Mouse (Mus musculus): ENCODE measurements around the gene Hhipl1. TPM values are rescaled to one million over a fixed set of nuclear protein-coding genes. Genes with fewer than 3 reads are reported as not detected.

Hhipl1 gene
- polyA plus RNA-seq, 1 experiment, result 0.54 TPM

- Histone ChIP-seq H3K27me3 (ENCODE audit: control insufficient read depth, insufficient read depth, low read length) (no peaks in the 10 kb centered on the region; the same call in 1 of the 2 replicates), H3K4me1 (replicated peaks; ENCODE audit: control insufficient read depth, insufficient read depth, low read length) (no peaks in the 10 kb centered on the region), H3K27ac (ENCODE audit: control insufficient read depth, insufficient read depth, low read length) (no peak overlapping the region), H3K36me3 (ENCODE audit: control insufficient read depth, insufficient read depth, low read length) (no peaks in the 10 kb centered on the region), H3K4me3 (ENCODE audit: control insufficient read depth, insufficient read depth, low read length) (no peak overlapping the region)
- TF ChIP-seq CTCF (IDR thresholded peaks at IDR 0.05; ENCODE audit: borderline replicate concordance, control insufficient read depth, extremely low read depth, insufficient read depth, low read length, poor library complexity) (no peak), POLR2A (IDR thresholded peaks at IDR 0.05; ENCODE audit: control insufficient read depth, extremely low read depth, insufficient read depth, low read length, poor library complexity) (no peak)
- no peak for DNase-seq
- 82% methylated on average over 5 of the region's 5 CpGs for WGBS
Measured at GRCm38 (mm10) chr12:108349026-108349425, 43.0 kb downstream of the Hhipl1 start.

- 87% methylated on average over 10 of the region's 10 CpGs for WGBS
- Histone ChIP-seq H3K36me3 (ENCODE audit: control insufficient read depth, insufficient read depth, low read length) (no peaks in the 10 kb centered on the region), H3K27me3 (ENCODE audit: control insufficient read depth, insufficient read depth, low read length) (no peaks in the 10 kb centered on the region; the same call in 1 of the 2 replicates), H3K4me1 (replicated peaks; ENCODE audit: control insufficient read depth, insufficient read depth, low read length) (no peaks in the 10 kb centered on the region), H3K4me3 (ENCODE audit: control insufficient read depth, insufficient read depth, low read length) (no peak overlapping the region), H3K27ac (ENCODE audit: control insufficient read depth, insufficient read depth, low read length) (no peak overlapping the region)
- no peak for DNase-seq
- TF ChIP-seq POLR2A (IDR thresholded peaks at IDR 0.05; ENCODE audit: control insufficient read depth, extremely low read depth, insufficient read depth, low read length, poor library complexity) (no peak), CTCF (IDR thresholded peaks at IDR 0.05; ENCODE audit: borderline replicate concordance, control insufficient read depth, extremely low read depth, insufficient read depth, low read length, poor library complexity) (no peak)
Measured at GRCm38 (mm10) chr12:108350931-108351330, 44.9 kb downstream of the Hhipl1 start.

- Histone ChIP-seq H3K27me3 (ENCODE audit: control insufficient read depth, insufficient read depth, low read length) (no peaks in the 10 kb centered on the region; the same call in 1 of the 2 replicates), H3K27ac (ENCODE audit: control insufficient read depth, insufficient read depth, low read length) (no peak overlapping the region), H3K4me1 (replicated peaks; ENCODE audit: control insufficient read depth, insufficient read depth, low read length) (no peaks in the 10 kb centered on the region), H3K36me3 (ENCODE audit: control insufficient read depth, insufficient read depth, low read length) (no peaks in the 10 kb centered on the region), H3K4me3 (ENCODE audit: control insufficient read depth, insufficient read depth, low read length) (no peak overlapping the region)
- 14% methylated on average over 35 of the region's 35 CpGs for WGBS
- no peak for DNase-seq
- TF ChIP-seq POLR2A (IDR thresholded peaks at IDR 0.05; ENCODE audit: control insufficient read depth, extremely low read depth, insufficient read depth, low read length, poor library complexity), result no peak
Measured at GRCm38 (mm10) chr12:108352371-108353136, 46.5 kb downstream of the Hhipl1 start.

- no peaks in the 10 kb centered on the region; the same call in 1 of the 2 replicates for H3K27me3 ChIP-seq (ENCODE audit: control insufficient read depth, insufficient read depth, low read length)
- no peaks in the 10 kb centered on the region for H3K36me3 ChIP-seq (ENCODE audit: control insufficient read depth, insufficient read depth, low read length)
- WGBS, result 68% methylated on average over 2 of the region's 2 CpGs
- TF ChIP-seq POLR2A (IDR thresholded peaks at IDR 0.05; ENCODE audit: control insufficient read depth, extremely low read depth, insufficient read depth, low read length, poor library complexity) (no peak), CTCF (IDR thresholded peaks at IDR 0.05; ENCODE audit: borderline replicate concordance, control insufficient read depth, extremely low read depth, insufficient read depth, low read length, poor library complexity) (no peak)
- H3K27ac ChIP-seq (ENCODE audit: control insufficient read depth, insufficient read depth, low read length), result no peak overlapping the region
- DNase-seq, result no peak
- H3K4me1 ChIP-seq (replicated peaks; ENCODE audit: control insufficient read depth, insufficient read depth, low read length), result no peaks in the 10 kb centered on the region
- no peak overlapping the region for H3K4me3 ChIP-seq (ENCODE audit: control insufficient read depth, insufficient read depth, low read length)
Measured at GRCm38 (mm10) chr12:108354284-108354683, 48.2 kb downstream of the Hhipl1 start.

- Histone ChIP-seq H3K4me1 (replicated peaks; ENCODE audit: control insufficient read depth, insufficient read depth, low read length) (no peaks in the 10 kb centered on the region), H3K27ac (ENCODE audit: control insufficient read depth, insufficient read depth, low read length) (no peak overlapping the region), H3K36me3 (ENCODE audit: control insufficient read depth, insufficient read depth, low read length) (no peaks in the 10 kb centered on the region), H3K4me3 (ENCODE audit: control insufficient read depth, insufficient read depth, low read length) (no peak overlapping the region), H3K27me3 (ENCODE audit: control insufficient read depth, insufficient read depth, low read length) (no peaks in the 10 kb centered on the region; the same call in 1 of the 2 replicates)
- DNase-seq, result no peak
- whole genome bisulfite sequencing, result 56% methylated on average over 1 of the region's 1 CpGs
- no peak for TF ChIP-seq POLR2A (IDR thresholded peaks at IDR 0.05; ENCODE audit: control insufficient read depth, extremely low read depth, insufficient read depth, low read length, poor library complexity)
- no peak for TF ChIP-seq CTCF (IDR thresholded peaks at IDR 0.05; ENCODE audit: borderline replicate concordance, control insufficient read depth, extremely low read depth, insufficient read depth, low read length, poor library complexity)
Measured at GRCm38 (mm10) chr12:108355271-108355670, 49.2 kb downstream of the Hhipl1 start.

- no peak overlapping the region for H3K27ac ChIP-seq (ENCODE audit: control insufficient read depth, insufficient read depth, low read length)
- no peaks in the 10 kb centered on the region; the same call in 1 of the 2 replicates for H3K27me3 ChIP-seq (ENCODE audit: control insufficient read depth, insufficient read depth, low read length)
- H3K36me3 ChIP-seq (ENCODE audit: control insufficient read depth, insufficient read depth, low read length), result no peaks in the 10 kb centered on the region
- no peak for DNase-seq
- no peak overlapping the region for H3K4me3 ChIP-seq (ENCODE audit: control insufficient read depth, insufficient read depth, low read length)
- no peaks in the 10 kb centered on the region for H3K4me1 ChIP-seq (replicated peaks; ENCODE audit: control insufficient read depth, insufficient read depth, low read length)
- TF ChIP-seq CTCF (IDR thresholded peaks at IDR 0.05; ENCODE audit: borderline replicate concordance, control insufficient read depth, extremely low read depth, insufficient read depth, low read length, poor library complexity) (no peak), POLR2A (IDR thresholded peaks at IDR 0.05; ENCODE audit: control insufficient read depth, extremely low read depth, insufficient read depth, low read length, poor library complexity) (no peak)
Measured at GRCm38 (mm10) chr12:108355986-108356385, 49.9 kb downstream of the Hhipl1 start.

Data from thymus, adult 2 months (tissue).